Mouse (Mus musculus) lung, adult 2 months (tissue): ENCODE results near the gene Mrtfb.

Experiments used
- CTCF ChIP-seq: fragments of 200-500 bp; IDR thresholded peaks from 2 replicates; pipeline ENCODE4 v1.5.1; 2011; ENCODE audit warnings: mild to moderate bottlenecking, low read length, control low read depth; ENCODE audit not compliant: insufficient read depth
- POLR2A ChIP-seq: fragments of 200-500 bp; IDR thresholded peaks from 2 replicates; pipeline ENCODE4 v1.6.1; 2011; ENCODE audit warnings: low read depth, mild to moderate bottlenecking, control low read depth, low read length, borderline replicate concordance; ENCODE audit errors: extremely low read depth

- TF ChIP-seq CTCF = no peak
- TF ChIP-seq POLR2A = no peak
These were observed 116.7 kb downstream of the Mrtfb start for GRCm38 (mm10) chr16:13372899-13373533.
